Mouse (Mus musculus) hindbrain, embryonic 13.5 days (tissue): ENCODE measurements at regions not wholly inside any gene's neighbourhood (a gene's known extent, or its start where the extent isn't known, plus 50 kb on each side); places are given as distances from the start of the nearest gene placed in this dataset.

Source experiments
- ATAC-seq: fragments of 200-750 bp; cut with Nextera tagmentation; 2 replicates; pipeline ENCODE4 v1.8.0; 2017; ENCODE audit warnings: moderate TSS enrichment; ENCODE audit not compliant: low FRiP score
- H3K27ac ChIP-seq: fragments of 300-500 bp; sonication (generic); 2 replicates; pipeline ENCODE4 v1.5.1; 2015; ENCODE audit warnings: inconsistent platforms, mild to moderate bottlenecking, moderate library complexity
- H3K27me3 ChIP-seq: fragments of 300-500 bp; sonication (generic); 2 replicates; pipeline ENCODE4 v1.6.1; 2015; ENCODE audit warnings: mild to moderate bottlenecking, inconsistent platforms
- H3K36me3 ChIP-seq: fragments of 300-500 bp; sonication (generic); 2 replicates; pipeline ENCODE4 v1.6.1; 2015; ENCODE audit warnings: mild to moderate bottlenecking, inconsistent platforms
- H3K4me1 ChIP-seq: fragments of 300-500 bp; sonication (generic); replicated peaks from 2 replicates; pipeline ENCODE4 v1.6.1; 2015; ENCODE audit warnings: inconsistent platforms
- H3K4me2 ChIP-seq: fragments of 300-500 bp; sonication (generic); 2 replicates; pipeline ENCODE4 v1.6.1; 2015; ENCODE audit warnings: inconsistent platforms, mild to moderate bottlenecking, moderate library complexity
- H3K4me3 ChIP-seq: fragments of 300-500 bp; sonication (generic); 2 replicates; pipeline ENCODE4 v1.5.1; 2015; ENCODE audit warnings: mild to moderate bottlenecking, inconsistent platforms
- H3K9ac ChIP-seq: fragments of 300-500 bp; sonication (generic); 2 replicates; pipeline ENCODE4 v1.6.1; 2015; ENCODE audit warnings: mild to moderate bottlenecking, inconsistent platforms
- H3K9me3 ChIP-seq: fragments of 300-500 bp; sonication (generic); 2 replicates; pipeline ENCODE4 v1.6.1; 2016; ENCODE audit warnings: inconsistent platforms
- WGBS: fragments of 180-500 bp; shearing (Covaris S2); methylation state at CpG from one replicate; pipeline ENCODE4 v1.1.7; 2015; 5-methylcytosine and 5-hydroxymethylcytosine counted together

DNA sequence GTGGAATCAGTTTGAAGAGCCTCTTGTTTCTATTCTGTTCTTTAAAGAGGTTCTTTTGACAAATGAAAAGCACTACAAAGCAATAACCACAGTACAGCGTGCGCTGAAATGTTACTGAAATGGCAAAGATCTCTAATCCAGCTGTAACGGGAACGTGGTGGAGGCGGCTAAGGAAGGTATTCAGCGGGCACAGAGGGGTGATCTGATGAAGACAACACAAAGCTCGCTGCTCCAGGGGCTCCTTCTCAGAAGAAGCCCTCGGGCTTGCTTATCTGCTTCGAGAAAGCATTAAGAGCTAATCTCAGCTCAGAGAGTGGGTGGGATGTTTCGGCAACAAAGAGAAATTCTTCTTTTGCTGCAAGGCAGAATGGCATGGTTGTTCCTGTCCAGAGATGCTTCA lies 258.2 kb upstream of the Arrdc4 start:
- H3K27ac ChIP-seq: no peak overlapping the region
- no peaks in the 10 kb centered on the region for H3K27me3 ChIP-seq
- WGBS: 79% methylated on average over 10 of the region's 10 CpGs
- H3K36me3 ChIP-seq: no peaks in the 10 kb centered on the region
- no peaks in the 10 kb centered on the region for H3K9me3 ChIP-seq
- H3K9ac ChIP-seq: no peak overlapping the region
- ATAC-seq: no peak
- H3K4me1 ChIP-seq: no peaks in the 10 kb centered on the region
- H3K4me2 ChIP-seq: no peak overlapping the region
- no peak overlapping the region for H3K4me3 ChIP-seq

DNA sequence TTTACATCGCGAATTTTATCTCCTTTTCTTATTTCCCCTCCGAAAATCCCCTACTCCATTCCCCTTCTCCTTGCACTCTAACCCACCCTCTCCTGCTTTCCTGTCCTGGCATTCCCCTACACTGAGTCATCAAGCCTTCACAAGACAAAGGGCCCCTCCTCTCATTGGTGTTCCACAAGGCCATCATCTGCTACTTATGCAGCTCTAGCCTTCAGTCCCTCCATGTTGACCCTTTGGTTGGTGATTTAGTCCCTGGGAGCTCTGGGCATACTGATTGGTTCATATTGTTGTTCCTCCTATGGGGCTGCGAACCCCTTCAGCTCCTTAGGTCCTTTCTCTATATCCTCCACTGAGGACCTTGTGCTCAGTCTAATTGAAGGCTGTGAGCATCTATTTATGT lies 239.0 kb upstream of the Arrdc4 start:
- Histone ChIP-seq H3K27ac (no peak overlapping the region), H3K4me2 (no peak overlapping the region), H3K36me3 (no peaks in the 10 kb centered on the region), H3K9me3 (no peaks in the 10 kb centered on the region), H3K4me1 (peaks cover 4% of the 10 kb centered on the region; the same call in 1 of the 2 replicates), H3K9ac (no peak overlapping the region), H3K4me3 (no peak overlapping the region), H3K27me3 (no peaks in the 10 kb centered on the region)
- WGBS: 94% methylated on average over 4 of the region's 4 CpGs
- no peak for ATAC-seq

GRCm38 (mm10) chr7:68983937-68984336 lies 234.9 kb upstream of the Arrdc4 start:
- peaks cover 12% of the 10 kb centered on the region; the same call in 1 of the 2 replicates for H3K4me1 ChIP-seq
- 35% methylated on average over 1 of the region's 1 CpGs for WGBS
- no peak overlapping the region for H3K9ac ChIP-seq
- no peak overlapping the region for H3K4me2 ChIP-seq
- H3K4me3 ChIP-seq: no peak overlapping the region
- no peaks in the 10 kb centered on the region for H3K27me3 ChIP-seq
- H3K36me3 ChIP-seq: no peaks in the 10 kb centered on the region
- H3K9me3 ChIP-seq: no peaks in the 10 kb centered on the region
- ATAC-seq: no peak
- H3K27ac ChIP-seq: no peak overlapping the region

- H3K36me3 ChIP-seq: no peaks in the 10 kb centered on the region
- H3K9me3 ChIP-seq: no peaks in the 10 kb centered on the region
- 61% methylated on average over 10 of the region's 10 CpGs for WGBS
- H3K9ac ChIP-seq: no peak overlapping the region
- peaks cover 13% of the 10 kb centered on the region; the same call in 1 of the 2 replicates for H3K4me1 ChIP-seq
- no peak overlapping the region for H3K4me3 ChIP-seq
- 0 out of 2 replicates have a peak, but pooled peaks cover 2% of the 10 kb centered on the region for H3K27me3 ChIP-seq
- ATAC-seq: no peak
- H3K4me2 ChIP-seq: no peak overlapping the region
- no peak overlapping the region for H3K27ac ChIP-seq
Observed at GRCm38 (mm10) chr7:68982914-68983502, 234.0 kb upstream of the Arrdc4 start.

GRCm38 (mm10) chr7:68978576-68978975 lies 229.5 kb upstream of the Arrdc4 start:
- Histone ChIP-seq H3K4me3 (no peak overlapping the region), H3K4me2 (no peak overlapping the region), H3K4me1 (peaks cover 15% of the 10 kb centered on the region; the same call in 1 of the 2 replicates), H3K27ac (no peak overlapping the region), H3K9ac (no peak overlapping the region), H3K36me3 (no peaks in the 10 kb centered on the region), H3K27me3 (0 out of 2 replicates have a peak, but pooled peaks cover 6% of the 10 kb centered on the region), H3K9me3 (no peaks in the 10 kb centered on the region)
- no peak for ATAC-seq
- 38% methylated on average over 4 of the region's 4 CpGs for WGBS

GRCm38 (mm10) chr7:68976813-68977752 lies 228.0 kb upstream of the Arrdc4 start:
- Histone ChIP-seq H3K4me2 (no peak overlapping the region), H3K27ac (no peak overlapping the region), H3K4me1 (peaks cover 14% of the 10 kb centered on the region; the same call in 1 of the 2 replicates), H3K27me3 (0 out of 2 replicates have a peak, but pooled peaks cover 6% of the 10 kb centered on the region), H3K9ac (no peak overlapping the region), H3K9me3 (no peaks in the 10 kb centered on the region), H3K36me3 (no peaks in the 10 kb centered on the region), H3K4me3 (no peak overlapping the region)
- ATAC-seq: no peak
- 54% methylated on average over 7 of the region's 7 CpGs for WGBS

GRCm38 (mm10) chr7:68975956-68976355 lies 226.9 kb upstream of the Arrdc4 start:
- 0 out of 2 replicates have a peak, but pooled peaks cover 6% of the 10 kb centered on the region for H3K27me3 ChIP-seq
- no peaks in the 10 kb centered on the region for H3K9me3 ChIP-seq
- H3K4me2 ChIP-seq: no peak overlapping the region
- H3K9ac ChIP-seq: no peak overlapping the region
- H3K4me1 ChIP-seq: peaks cover 14% of the 10 kb centered on the region; the same call in 1 of the 2 replicates
- no peaks in the 10 kb centered on the region for H3K36me3 ChIP-seq
- WGBS: 43% methylated on average over 5 of the region's 5 CpGs
- no peak overlapping the region for H3K4me3 ChIP-seq
- no peak for ATAC-seq
- H3K27ac ChIP-seq: no peak overlapping the region

DNA sequence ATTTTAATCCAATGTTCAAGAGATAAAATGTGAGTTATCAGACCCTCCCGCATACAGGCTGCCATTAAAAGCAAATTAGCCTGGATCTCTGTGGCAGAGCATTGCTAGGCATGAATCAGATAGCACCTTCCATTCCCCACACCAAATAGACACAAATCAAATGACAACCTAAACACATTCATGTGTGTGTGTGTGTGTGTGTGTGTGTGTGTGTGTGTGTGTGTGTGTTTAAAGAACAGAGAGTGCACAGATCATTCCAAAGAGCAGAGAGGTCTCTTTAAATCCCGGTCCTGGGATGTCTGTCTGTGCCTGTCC lies 226.5 kb upstream of the Arrdc4 start:
- H3K27me3 ChIP-seq: 0 out of 2 replicates have a peak, but pooled peaks cover 6% of the 10 kb centered on the region
- 75% methylated on average over 2 of the region's 2 CpGs for WGBS
- no peak overlapping the region for H3K9ac ChIP-seq
- H3K27ac ChIP-seq: no peak overlapping the region
- H3K36me3 ChIP-seq: no peaks in the 10 kb centered on the region
- ATAC-seq: no peak
- no peaks in the 10 kb centered on the region for H3K9me3 ChIP-seq
- peaks cover 14% of the 10 kb centered on the region; the same call in 1 of the 2 replicates for H3K4me1 ChIP-seq
- no peak overlapping the region for H3K4me3 ChIP-seq
- H3K4me2 ChIP-seq: no peak overlapping the region

DNA sequence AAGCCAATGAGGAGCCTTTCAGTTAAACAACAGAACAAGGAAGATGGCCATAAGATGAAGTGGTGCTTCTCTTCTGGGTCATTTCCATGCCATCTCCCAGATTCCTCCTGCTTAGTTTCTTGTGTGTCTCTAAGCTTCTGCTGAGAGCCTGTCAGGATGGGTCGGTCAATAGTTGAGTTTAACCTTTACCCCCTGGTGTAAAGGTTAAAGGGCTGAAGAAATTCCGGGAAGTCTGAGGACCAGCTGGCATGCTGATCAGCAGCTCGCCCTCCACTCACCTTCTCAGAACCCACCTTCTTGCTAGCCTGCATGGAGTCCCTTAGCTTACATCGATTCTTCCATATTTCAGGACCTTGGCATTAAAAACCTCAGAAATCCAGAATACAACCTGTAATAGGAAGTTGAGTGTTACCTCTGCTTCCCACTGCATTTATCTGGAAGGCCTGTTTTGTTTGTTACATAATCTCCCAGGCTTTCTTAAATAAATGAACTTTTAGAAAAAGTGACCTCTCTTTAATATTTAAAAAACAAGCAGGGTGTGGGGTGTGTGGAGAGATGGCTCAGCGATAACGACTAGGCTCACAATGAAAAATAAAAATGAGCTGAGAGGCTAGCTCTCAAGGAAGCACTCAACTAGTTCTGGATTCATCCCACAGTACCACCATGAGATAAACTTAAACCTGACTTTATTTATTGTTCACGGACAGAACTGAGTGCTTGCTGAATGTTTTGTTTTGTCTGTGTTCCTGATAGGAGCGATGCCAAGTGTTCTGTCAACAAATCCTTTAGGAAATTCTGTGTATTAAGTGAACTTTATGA lies 225.9 kb upstream of the Arrdc4 start:
- Histone ChIP-seq H3K27ac (no peak overlapping the region), H3K4me2 (no peak overlapping the region), H3K9ac (no peak overlapping the region), H3K9me3 (no peaks in the 10 kb centered on the region), H3K4me1 (peaks cover 10% of the 10 kb centered on the region; the same call in 1 of the 2 replicates), H3K4me3 (no peak overlapping the region), H3K27me3 (0 out of 2 replicates have a peak, but pooled peaks cover 6% of the 10 kb centered on the region), H3K36me3 (no peaks in the 10 kb centered on the region)
- no peak for ATAC-seq
- WGBS: 78% methylated on average over 8 of the region's 8 CpGs

- Histone ChIP-seq H3K27ac (no peak overlapping the region), H3K9me3 (no peaks in the 10 kb centered on the region), H3K4me1 (no peaks in the 10 kb centered on the region), H3K9ac (no peak overlapping the region), H3K27me3 (no peaks in the 10 kb centered on the region), H3K36me3 (no peaks in the 10 kb centered on the region), H3K4me2 (no peak overlapping the region), H3K4me3 (no peak overlapping the region)
- 25% methylated on average over 6 of the region's 6 CpGs for WGBS
- no peak for ATAC-seq
Observed at GRCm38 (mm10) chr7:68945886-68946863, 197.1 kb upstream of the Arrdc4 start.

GRCm38 (mm10) chr7:68930627-68931334 lies 181.7 kb upstream of the Arrdc4 start:
- no peak overlapping the region for H3K4me3 ChIP-seq
- no peaks in the 10 kb centered on the region for H3K9me3 ChIP-seq
- H3K4me2 ChIP-seq: no peak overlapping the region
- no peaks in the 10 kb centered on the region for H3K36me3 ChIP-seq
- no peaks in the 10 kb centered on the region for H3K27me3 ChIP-seq
- H3K9ac ChIP-seq: no peak overlapping the region
- H3K4me1 ChIP-seq: peaks cover 5% of the 10 kb centered on the region; the same call in 1 of the 2 replicates
- no peak for ATAC-seq
- 66% methylated on average over 14 of the region's 14 CpGs for WGBS
- no peak overlapping the region for H3K27ac ChIP-seq
